Mouse (Mus musculus): ENCODE measurements around the gene Alpi. TPM values are rescaled to one million over a fixed set of nuclear protein-coding genes. Genes with fewer than 3 reads are reported as not detected.

The Alpi gene
- polyA plus RNA-seq, 1 experiment from 2014 or later, result not detected

DNA sequence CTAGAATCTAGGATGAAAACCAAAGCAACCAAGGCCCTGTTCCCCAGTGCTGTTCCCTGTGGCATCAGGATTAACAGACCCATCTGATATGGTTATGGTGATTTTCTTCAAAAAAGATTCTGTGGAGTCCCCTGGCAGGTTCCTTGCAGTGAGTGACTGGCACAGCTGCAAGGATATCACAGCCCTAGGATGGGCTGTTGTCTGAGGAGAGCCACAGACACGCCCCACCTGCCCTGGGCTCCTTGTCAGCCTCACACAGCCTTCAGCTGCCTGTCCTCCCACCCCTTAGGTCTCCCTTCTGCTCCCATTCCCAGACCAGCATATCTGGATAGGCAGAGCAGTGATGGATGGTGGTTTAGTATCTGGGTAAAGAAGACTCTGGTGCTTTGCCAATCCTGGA, 50.7 kb downstream of the Alpi start:
- no peak overlapping the region for H3K4me3 ChIP-seq
- no peak overlapping the region for H3K27ac ChIP-seq
- no peak for DNase-seq (ENCODE audit: low spot score)
- 79% methylated on average over 1 of the region's 1 CpGs for WGBS
- no peaks in the 10 kb centered on the region for H3K27me3 ChIP-seq (ENCODE audit: low read depth, poor library complexity, severe bottlenecking)
- no peaks in the 10 kb centered on the region for H3K4me1 ChIP-seq
- no peaks in the 10 kb centered on the region for H3K9me3 ChIP-seq (replicated peaks)
- peaks cover 12% of the 10 kb centered on the region; the same call in 1 of the 2 replicates for H3K36me3 ChIP-seq

DNA sequence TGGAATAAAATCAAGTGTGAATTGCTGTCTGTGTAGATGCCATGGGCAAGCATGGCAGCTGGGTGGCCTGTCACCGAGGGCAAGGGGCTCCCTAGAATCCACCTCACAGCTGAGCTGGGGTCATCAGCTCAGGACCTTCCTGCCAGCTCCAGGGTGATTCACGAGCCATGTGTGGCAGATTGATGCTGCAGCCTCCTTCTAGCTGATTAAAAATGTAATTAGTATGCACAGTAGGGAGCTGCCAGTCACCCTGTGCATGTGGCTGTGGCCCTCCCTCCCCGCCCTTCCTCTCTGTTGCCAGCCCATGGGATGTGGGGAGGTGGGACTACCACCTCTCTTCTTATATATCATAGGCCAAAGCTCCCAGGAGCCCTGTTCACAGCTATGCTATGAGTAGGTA, 51.3 kb downstream of the Alpi start:
- Histone ChIP-seq H3K9me3 (replicated peaks) (no peaks in the 10 kb centered on the region), H3K4me1 (no peaks in the 10 kb centered on the region), H3K27me3 (ENCODE audit: low read depth, poor library complexity, severe bottlenecking) (no peaks in the 10 kb centered on the region), H3K4me3 (no peak overlapping the region), H3K27ac (no peak overlapping the region), H3K36me3 (peaks cover 12% of the 10 kb centered on the region; the same call in 1 of the 2 replicates)
- WGBS, result 72% methylated on average over 3 of the region's 3 CpGs
- DNase-seq (ENCODE audit: low spot score), result no peak

Other genes starting within 250 kb of the Alpi start
- gene Alppl2, start 11.7 kb downstream of the Alpi start, polyA plus RNA-seq (2016; fragmentation: Nextera tagmentation; extraction: Ambion mirVana), result not detected in 2 replicates
- gene Akp3, start 23.4 kb upstream of the Alpi start, polyA plus RNA-seq (2016; fragmentation: Nextera tagmentation; extraction: Ambion mirVana), result not detected in 2 replicates
- 0.11 TPM in 2 replicates for gene Ecel1, start 54.9 kb upstream of the Alpi start, polyA plus RNA-seq (2016; fragmentation: Nextera tagmentation; extraction: Ambion mirVana)
- gene Prss56, start 81.7 kb upstream of the Alpi start, polyA plus RNA-seq (2016; fragmentation: Nextera tagmentation; extraction: Ambion mirVana), result 0.06 TPM in 1 of 2 replicates, not detected in the other
- 0.14 and 0.55 TPM in 2 replicates for gene Chrnd, start 89.0 kb upstream of the Alpi start, polyA plus RNA-seq (2016; fragmentation: Nextera tagmentation; extraction: Ambion mirVana)
- gene Chrng, start 103.1 kb upstream of the Alpi start, polyA plus RNA-seq (2016; fragmentation: Nextera tagmentation; extraction: Ambion mirVana), result 0.26 and 0.81 TPM in 2 replicates
- gene Eif4e2, start 112.3 kb upstream of the Alpi start, polyA plus RNA-seq (2016; fragmentation: Nextera tagmentation; extraction: Ambion mirVana), result 181 and 202 TPM in 2 replicates
- 0.10 and 0.11 TPM in 2 replicates for gene Efhd1, start 162.8 kb upstream of the Alpi start, polyA plus RNA-seq (2016; fragmentation: Nextera tagmentation; extraction: Ambion mirVana)
- 45.2 and 49.1 TPM in 2 replicates for gene Gigyf2, start 225.4 kb upstream of the Alpi start, polyA plus RNA-seq (2016; fragmentation: Nextera tagmentation; extraction: Ambion mirVana)